20 mouse cellular contexts compared by ENCODE assay signal in genomic region chr10:81315587-81315986, GRCm38 (mm10). TPM values are rescaled to one million over a fixed set of nuclear protein-coding genes. Genes with fewer than 3 reads are reported as not detected.
"Had no signal": no experiment of that assay in that cellular context is flagged by ENCODE, and none has a peak within 500 bp of the region (broad histone marks: within the 10 kb centered on the region; RNA-seq: fewer than 3 reads in every experiment).

No protein-coding gene starts in this region.

- H3K9me3 ChIP-seq: limb, embryonic 12.5 days; limb, embryonic 15.5 days; midbrain, embryonic 12.5 days; midbrain, embryonic 15.5 days; neural tube, embryonic 12.5 days; neural tube, embryonic 15.5 days had no signal

- H3K27ac ChIP-seq: left cerebral cortex, adult 2 months; limb, embryonic 12.5 days; limb, embryonic 15.5 days; liver, embryonic 14.5 days; macrophage; midbrain, embryonic 12.5 days; midbrain, embryonic 15.5 days; neural tube, embryonic 12.5 days; neural tube, embryonic 15.5 days; stomach, postnatal 0 days had no signal

- DNase-seq: layer of hippocampus, postnatal 36 days; liver, postnatal 0 days; right cerebral cortex, adult 18-20 months; right cerebral cortex, postnatal 14 days; right cerebral cortex, postnatal 4 days; thymus, adult 2 months had no signal

- H3K4me3 ChIP-seq: left cerebral cortex, adult 2 months; limb, embryonic 12.5 days; limb, embryonic 15.5 days; midbrain, embryonic 12.5 days; midbrain, embryonic 15.5 days; neural tube, embryonic 12.5 days; neural tube, embryonic 15.5 days had no signal

- H3K27me3 ChIP-seq: limb, embryonic 15.5 days; midbrain, embryonic 15.5 days; neural tube, embryonic 12.5 days; neural tube, embryonic 15.5 days had no signal

- ATAC-seq: liver, postnatal 0 days; lung, postnatal 0 days; midbrain, embryonic 15.5 days had no signal

RNA-seq across cellular contexts. Expression of gene Tbxa2r, which starts 12.9 kb away (rescaled TPM):
- polyA plus RNA-seq: macrophage had no signal

RNA-seq across cellular contexts. Expression of gene Gipc3, which starts 27.5 kb away (rescaled TPM):
- total RNA-seq: megakaryocyte, adult 5-6 weeks had no signal
- polyA plus RNA-seq: liver, embryonic 11.5 days; macrophage; midbrain, embryonic 12.5 days; midbrain, embryonic 15.5 days; neural tube, embryonic 12.5 days; neural tube, embryonic 15.5 days; stomach, embryonic 14.5 days had no signal
